Mouse (Mus musculus): Measurements from ENCODE around the gene Tbx2.

The Tbx2 gene

DNA sequence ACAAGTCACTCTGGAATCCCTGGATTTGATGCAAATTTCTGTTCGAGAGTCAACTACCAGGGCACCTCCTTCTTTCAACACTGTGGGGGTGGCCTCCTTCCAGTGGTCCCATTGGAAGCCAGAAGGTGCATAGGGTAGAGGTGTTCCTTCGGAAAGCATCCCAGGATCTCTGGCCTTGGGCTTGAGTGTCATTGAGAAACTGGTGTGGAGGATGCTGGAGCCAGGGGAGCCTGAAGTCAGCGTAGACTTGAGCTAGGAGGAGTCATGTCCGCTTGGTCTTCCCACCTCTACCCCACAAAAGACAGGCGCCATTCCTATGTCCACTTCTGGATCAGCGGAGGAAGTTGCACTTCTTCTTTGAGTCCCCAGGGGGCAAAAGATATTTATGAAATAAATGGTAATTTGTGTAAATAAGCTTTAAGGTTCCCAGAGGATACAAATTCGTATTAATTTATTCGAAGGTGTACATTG lies 8.9 kb downstream of the Tbx2 start:
- DNase-seq, result no peak

DNA sequence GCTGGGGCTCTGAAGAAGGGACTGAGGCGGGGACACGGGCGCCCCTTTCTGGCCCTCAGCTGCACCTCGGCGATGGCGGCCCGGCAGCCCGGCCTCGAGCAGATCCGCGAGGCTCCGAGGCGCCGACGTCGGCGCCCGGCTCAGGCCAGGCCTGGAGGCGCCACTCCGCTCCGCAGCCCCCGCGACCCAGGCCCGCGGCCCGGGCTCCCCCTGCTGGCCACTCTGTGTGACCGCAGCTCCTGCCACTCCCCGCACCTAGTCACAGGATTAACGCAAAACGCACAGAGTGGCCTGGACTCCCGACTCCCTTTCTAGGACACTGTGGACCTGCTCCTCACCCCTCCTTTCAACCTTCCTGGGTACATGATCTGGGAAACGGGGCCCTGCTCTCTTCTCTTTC lies 9.6 kb downstream of the Tbx2 start:
- peak; percentile 75 for DNase-seq

DNA sequence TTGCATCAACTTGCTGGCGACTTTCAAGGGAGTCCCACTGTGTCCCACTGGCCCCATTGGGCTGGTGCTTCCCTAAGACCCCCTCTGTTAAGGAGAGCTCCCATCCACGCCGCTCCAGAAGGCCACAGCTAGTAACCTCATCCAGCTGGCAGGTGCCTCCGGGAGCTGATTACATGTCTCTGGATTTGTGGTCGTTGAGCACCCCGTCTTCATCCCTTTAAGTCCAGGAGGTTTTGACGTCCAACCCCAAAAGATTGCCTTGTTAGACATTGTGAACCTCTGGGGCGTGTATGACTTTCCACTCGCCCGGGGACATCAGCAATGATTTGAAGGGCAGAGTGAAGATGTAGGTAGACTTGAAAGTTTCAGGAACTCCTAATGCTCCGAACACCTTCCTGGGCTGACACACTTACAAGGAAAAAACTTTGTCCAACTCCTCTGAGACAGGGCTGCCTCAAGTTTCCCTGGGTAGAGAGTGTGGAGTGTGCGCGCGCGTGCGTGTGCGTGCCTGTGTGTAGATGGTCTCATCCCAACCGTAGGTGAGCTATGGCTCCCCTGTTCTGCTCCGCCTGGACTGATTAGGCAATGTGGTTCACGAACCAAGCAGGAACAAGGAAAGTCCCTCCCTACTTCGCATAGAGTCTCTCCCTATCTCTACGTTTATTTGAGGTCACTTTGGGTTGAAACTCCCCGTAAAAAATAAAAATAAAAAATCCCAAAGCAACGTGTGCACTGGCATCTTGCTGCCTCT lies 10.4 kb downstream of the Tbx2 start:
- no peak for DNase-seq

DNA sequence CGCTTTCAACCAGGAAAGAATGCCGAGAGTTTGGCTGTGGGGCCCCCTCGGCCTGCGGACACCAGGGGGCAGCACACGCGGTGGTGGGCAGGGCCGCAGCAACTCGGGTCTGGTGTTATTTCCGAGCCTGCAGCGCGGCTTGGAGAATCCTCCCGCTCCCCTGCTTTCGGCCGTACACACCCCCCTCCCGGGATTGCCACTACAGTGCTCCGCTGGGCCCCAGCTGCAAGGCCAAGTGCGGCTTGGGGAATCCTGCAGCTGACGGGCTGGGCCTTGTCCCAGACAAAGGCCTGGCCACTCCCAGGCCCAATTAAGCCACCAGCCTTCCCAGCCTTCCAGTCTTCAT lies 11.0 kb downstream of the Tbx2 start:
- peak; percentile 67 for DNase-seq

DNA sequence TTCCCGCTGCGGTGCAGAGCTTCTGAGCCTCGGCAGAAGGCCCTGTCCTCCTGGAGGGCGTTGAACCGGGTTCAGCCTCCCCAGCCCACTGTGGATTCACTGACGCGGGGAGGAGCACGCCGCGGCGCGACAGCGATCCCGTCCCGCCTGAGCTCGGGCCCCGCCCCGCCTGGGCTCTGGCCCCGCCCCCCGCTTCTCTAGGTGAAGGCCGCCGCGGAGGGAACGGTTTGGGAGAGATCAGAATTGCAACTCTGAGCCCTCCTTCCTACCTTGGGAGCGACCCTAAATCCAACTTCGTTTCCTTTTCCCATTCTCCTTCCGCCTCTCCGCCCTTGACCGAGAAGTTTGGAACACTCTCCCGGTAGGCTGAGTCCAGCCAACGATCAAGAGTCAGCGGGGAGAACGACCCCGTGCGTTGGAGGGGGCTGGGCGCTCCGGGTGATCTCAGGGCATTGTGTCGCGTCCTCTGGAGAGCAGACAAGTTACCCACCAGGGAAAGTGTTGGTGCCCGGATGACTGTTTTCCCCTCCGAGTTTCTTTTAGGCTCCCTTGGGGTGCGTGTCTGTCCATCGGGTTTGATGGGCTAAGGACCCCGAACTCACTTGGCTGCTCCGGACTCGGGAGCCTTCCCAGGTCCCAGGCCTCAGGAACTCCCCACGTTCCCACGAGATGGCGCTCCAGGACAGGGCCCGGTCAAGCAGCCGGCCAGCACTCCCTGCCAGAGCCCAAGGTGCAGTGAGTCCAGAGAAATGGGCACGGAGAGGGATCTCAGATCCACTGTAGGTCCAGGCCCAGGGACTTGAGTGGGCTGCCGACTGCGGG lies 12.0 kb downstream of the Tbx2 start:
- peak; percentile 82 for DNase-seq

DNA sequence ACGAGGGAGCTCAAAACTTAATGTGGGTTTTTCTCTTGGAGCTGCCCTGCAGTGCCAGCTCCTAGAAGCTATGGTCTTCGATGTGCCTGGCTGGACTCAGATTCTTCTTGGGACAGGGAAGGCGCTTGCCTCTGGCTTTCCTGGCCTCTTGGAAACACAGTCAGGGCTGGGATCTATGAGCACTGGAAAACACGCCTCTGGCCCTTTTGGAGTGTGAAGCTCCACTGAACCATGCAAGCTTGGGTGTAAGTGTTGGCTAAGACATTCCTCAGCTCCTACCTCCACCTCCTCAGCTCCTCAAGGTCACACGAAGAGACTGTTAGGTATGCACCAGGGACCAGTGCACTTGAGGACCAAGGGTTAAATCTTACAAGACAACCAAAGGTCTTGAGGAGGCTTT lies 12.6 kb downstream of the Tbx2 start:
- DNase-seq, result no peak

DNA sequence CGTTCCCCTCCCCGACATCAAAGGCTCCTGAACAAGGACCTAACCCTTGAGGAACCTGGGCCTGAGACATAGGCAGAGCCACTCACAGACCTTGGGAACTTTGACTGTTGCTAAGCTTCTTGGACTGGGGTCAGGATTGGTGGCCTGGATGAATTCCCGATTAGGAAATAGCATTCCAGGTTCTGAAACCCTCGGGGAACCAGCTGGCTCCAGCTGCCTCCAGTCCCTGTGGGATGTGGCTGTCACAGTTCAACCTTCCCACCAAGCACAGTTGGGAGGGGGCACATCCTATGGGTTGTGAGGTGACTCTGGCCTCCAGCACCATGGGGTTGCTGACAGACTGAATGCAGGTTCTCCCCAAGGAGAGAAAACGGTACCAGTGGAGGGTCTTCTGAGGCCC lies 13.6 kb downstream of the Tbx2 start:
- DNase-seq, result no peak

DNA sequence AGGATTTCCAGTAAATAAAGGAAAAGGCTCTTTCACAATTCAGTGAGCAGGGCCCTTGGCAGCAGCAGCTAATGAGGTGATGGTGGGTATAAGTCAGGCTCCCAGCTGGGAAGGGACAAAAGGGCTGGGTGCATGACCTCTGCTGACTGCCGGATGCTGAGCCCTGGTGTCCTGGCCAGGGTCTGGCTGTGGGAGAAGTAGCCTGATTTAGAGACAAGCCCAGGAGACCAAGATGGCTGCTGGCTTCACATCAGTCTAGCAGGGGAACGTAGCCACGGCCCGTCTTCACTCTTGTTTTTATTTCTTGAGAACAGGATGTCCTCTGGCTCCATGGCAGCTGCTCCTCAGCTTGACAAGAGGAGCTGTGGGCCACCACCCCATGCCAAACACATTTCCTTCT lies 14.2 kb downstream of the Tbx2 start:
- DNase-seq, result no peak

DNA sequence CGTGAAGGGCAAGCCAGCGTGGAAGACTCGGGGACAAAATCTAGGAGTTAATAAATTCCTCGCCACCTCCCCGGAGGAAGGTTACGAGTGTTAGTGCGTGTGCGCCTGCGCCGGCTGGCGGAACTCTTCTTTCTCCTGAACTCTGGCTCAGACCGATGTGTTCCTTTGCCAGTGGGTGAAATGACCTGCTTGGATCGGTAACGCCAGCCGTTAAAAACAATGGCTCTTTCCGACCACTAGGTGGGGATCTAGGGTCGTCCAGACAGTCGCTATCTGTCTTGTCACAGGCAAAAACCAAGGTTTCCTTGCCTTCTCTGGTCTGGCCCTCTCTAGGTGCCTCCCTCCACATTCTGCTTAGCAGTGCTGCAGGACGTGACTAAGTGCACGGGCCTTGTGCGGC lies 16.7 kb downstream of the Tbx2 start:
- no peak for DNase-seq

GRCm38 (mm10) chr11:85850233-85850632 lies 17.9 kb downstream of the Tbx2 start, which contains the start of gene Gm11444:
Gm11444 (minus strand) TSS chr11:85850333.
- DNase-seq, result no peak

GRCm38 (mm10) chr11:85850758-85851157 lies 18.4 kb downstream of the Tbx2 start:
- DNase-seq, result no peak

- DNase-seq, result no peak
Observed at GRCm38 (mm10) chr11:85857997-85858698, 25.8 kb downstream of the Tbx2 start.

DNA sequence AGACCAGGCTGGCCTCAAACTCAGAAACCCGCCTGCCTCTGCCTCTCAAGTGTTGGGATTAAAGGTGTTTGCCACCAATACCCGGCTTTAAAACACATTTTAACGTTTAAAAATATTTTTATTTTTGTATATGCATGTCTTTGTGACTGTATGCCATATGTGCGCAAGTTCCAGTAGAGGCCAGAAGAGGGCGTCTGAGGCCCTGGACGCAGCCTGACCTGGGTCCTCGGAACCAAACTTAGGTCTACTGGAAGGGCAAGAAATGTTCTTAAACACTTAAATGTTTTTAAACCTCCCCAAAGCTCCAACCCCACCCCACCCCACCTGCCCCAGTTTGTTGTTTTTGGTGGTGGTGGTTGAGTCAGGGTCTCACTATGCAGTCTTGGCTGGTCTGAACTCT lies 32.0 kb downstream of the Tbx2 start:
- DNase-seq, result no peak

GRCm38 (mm10) chr11:85876059-85876788 lies 43.9 kb downstream of the Tbx2 start:
- DNase-seq, result no peak

- DNase-seq, result no peak
Observed at GRCm38 (mm10) chr11:85884498-85884897, 52.1 kb downstream of the Tbx2 start.

- DNase-seq, result no peak
Observed at GRCm38 (mm10) chr11:85885665-85886428, 53.5 kb downstream of the Tbx2 start, which contains the start of gene Tbx4. Tbx4 (plus strand) TSS chr11:85886422.

DNA sequence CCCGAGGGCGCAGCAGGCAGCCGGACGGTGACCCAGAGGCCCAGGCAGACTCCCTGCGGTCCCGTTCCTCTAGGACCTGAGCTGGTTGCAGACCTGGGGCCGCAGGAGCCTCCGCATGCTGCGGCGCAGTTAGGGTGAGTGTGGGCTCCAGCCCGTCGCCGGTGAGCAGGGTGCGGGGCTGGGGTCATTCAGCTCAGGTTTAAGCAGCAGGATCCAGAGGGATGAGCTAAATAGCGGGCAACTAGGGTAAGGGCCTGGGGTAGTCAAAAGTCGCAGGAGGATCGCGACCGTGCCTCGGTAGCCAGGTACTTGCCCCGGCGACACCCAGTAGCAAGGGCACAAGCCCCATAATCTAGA lies 54.1 kb downstream of the Tbx2 start:
- no peak for DNase-seq

DNA sequence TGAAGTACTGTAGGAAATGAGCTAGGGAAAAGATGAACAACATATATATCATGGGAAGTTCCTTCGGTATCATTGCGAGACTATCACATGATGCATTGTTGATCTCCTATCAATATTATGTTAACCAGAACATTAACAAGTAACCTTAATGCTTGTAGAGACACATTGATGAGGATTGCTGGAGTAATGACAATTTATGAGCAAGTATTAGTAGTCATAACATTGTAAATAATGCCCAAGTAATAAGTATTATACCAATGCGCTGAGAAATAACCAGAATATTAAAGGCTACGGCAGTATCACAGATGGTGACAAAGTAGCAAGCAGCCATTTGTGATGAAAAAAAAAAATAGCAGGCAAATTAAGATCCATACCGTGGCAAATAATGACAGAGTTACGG lies 54.9 kb downstream of the Tbx2 start:
- no peak for DNase-seq

DNA sequence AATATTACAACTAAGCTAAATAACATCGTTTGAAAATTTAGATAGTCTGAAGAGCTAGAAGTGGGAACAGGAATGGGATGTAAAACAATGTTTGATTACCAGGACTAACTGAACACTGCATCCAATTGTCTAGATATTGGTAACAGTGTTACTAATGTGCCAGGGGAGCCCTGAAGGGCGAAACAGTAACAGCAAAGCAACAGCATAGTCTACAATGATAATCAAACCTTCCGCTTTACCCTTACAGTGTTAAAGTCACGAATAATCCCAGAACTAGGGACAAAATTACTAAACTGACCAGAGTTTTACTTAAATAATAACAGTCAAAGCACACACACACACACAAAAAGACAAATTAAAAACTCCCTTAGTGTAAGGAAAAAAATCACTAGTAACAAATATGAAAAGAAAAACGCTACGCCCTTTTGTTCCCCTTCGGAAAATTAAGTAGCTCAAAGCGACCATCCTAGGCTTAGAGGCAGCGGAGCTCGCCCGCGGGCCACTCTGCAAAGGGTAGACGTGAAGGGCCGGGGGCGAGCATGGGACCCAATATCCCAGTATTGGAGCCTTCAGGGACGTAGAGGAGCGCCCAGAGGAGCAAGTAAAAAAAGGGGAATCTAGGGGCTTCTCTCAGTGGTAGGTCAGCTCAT lies 55.6 kb downstream of the Tbx2 start:
- DNase-seq, result no peak

GRCm38 (mm10) chr11:85888451-85888961 lies 56.2 kb downstream of the Tbx2 start:
- no peak for DNase-seq

GRCm38 (mm10) chr11:85889056-85889729 lies 56.8 kb downstream of the Tbx2 start:
- no peak for DNase-seq
